Mouse (Mus musculus) brain, embryonic 14.5 days (tissue): ENCODE measurements around the gene Apoc1. TPM values are rescaled to one million over a fixed set of nuclear protein-coding genes. Genes with fewer than 3 reads are reported as not detected.
"Not testable (repeated sequence)": the region's sequence is repeated elsewhere in the genome, so short reads cannot be mapped to it uniquely, and the experiment has no call there.

ENCODE experiments used
- DNase-seq: peaks from one replicate; pipeline ENCODE4 v3.0.0-alpha.2; 2011; ENCODE audit warnings: low read depth
- CTCF ChIP-seq: fragments of 200-500 bp; IDR thresholded peaks from 2 replicates; pipeline ENCODE4 v1.5.1; 2012; ENCODE audit warnings: inconsistent platforms, mild to moderate bottlenecking, moderate library complexity, borderline replicate concordance; ENCODE audit not compliant: insufficient read depth, insufficient read length; ENCODE audit errors: extremely low read depth
- POLR2A ChIP-seq: fragments of 200-500 bp; IDR thresholded peaks from 2 replicates; pipeline ENCODE4 v1.6.1; 2012; ENCODE audit warnings: mild to moderate bottlenecking, inconsistent platforms, borderline replicate concordance; ENCODE audit not compliant: poor library complexity, insufficient read depth, insufficient read length, severe bottlenecking; ENCODE audit errors: extremely low read depth
- polyA plus RNA-seq: library from polyadenylated mRNA; depleted of rRNA; stranded (reverse); fragments of >200 nt; gene quantifications from 2 replicates; pipeline ENCODE4 v1.2.3, GENCODE M21; 2012

Gene Apoc1
- polyA plus RNA-seq, 1 experiment, result 2.0 TPM

DNA sequence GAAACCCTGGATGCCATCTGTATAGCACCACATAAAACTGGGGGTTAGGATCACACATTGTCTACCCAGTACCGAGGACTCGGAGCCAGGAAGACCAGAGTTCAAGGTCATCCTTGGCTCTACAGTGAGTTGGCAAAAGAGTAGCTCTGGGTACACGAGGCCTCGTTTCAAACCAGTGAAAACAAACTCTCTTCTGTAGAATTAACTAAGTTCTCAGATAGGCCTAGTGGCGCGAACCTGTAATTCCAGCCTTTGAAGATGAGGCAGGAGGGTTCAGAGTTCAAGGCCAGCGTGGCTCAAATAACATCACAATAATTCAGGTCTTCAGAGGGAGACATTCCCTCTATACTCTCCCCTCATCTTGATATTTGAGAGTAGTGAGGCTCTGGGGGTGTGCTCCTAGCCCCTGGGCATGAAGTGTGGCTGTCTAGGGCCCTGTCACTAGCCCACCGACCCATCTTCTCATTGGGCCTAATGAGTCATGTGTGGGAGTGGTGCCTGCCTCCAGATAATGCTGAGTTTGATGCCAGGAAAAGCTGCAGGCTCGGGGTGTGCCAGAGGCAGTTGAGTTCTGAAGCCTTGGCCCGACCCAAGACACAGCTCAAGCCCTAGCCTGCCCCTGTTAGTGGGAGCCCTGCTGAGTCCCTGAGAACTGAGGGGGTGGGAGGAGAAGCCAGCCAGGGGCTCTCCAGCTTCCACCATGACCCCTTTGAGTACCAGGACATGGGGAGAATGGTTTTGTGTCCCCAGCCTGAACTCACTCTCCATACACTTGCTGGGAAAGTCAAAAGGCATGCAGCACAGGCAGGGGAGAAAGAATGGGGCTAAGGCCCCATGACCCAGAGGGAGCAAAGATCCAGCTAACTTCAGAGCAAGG lies 2.1 kb upstream of the Apoc1 start:
- TF ChIP-seq POLR2A (no peak), CTCF (no peak)
- DNase-seq, result no peak

DNA sequence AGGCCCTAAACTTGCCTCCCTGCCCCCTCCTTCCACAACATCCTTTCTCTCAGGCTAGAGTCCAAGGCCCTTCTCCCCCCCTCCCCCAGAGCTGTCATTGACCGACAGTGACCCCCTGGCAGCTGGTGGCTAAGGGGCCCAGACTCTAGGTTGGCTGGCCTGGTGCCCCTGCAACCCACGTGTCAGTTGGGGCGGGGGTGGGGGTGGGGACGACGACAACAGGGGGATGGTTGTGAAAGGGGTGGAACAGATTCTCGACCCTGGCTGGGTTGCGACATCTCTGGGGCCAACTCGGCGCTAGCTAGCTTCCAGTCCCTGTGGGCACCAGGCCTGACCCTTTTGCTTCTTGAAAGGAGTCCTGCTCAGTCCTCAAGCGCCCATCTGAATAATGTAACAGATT lies 961 bp upstream of the Apoc1 start:
- no peak for TF ChIP-seq CTCF
- no peak for TF ChIP-seq POLR2A
- peak; percentile 27 for DNase-seq

DNA sequence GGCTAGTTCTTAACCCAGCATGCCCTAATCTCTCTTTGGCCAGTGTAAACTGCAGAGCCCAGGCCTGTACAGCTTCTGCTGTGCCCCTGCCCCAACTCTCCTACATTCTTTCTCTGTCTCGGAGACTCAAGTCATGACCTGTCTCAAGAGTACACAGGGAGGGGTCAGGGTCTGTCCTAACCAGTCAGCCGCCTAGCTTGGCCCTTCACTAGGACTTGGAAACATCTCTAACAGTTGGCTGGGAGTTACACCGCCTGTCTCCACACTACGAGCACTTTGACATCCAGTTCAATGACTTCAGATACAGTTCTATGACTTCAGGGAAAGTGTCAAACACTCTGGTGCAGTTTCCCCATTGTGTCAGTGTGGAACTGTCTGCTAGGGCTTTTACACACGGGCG lies 1.0 kb downstream of the Apoc1 start:
- TF ChIP-seq POLR2A, result no peak
- TF ChIP-seq CTCF, result no peak
- no peak for DNase-seq

DNA sequence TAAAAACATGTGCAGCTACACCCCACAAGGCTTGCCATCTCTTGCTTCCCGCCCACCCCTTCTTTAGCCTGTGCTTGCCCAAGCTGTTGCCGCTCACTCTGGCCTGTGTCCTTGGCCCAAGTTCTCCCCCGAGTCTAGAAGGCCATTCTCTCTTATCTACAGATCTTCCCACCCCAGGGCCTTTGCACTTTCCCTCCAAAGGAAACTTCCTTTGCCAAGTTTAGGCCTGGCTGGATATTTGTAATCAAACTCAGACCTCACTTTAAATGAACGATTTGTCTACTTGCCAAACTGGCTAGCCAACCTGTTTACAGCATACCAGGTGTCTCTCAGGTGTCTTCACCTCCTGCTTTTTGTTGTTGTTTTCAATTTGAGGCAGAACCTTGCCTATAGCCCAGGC lies 1.6 kb downstream of the Apoc1 start:
- DNase-seq, result no peak
- TF ChIP-seq CTCF, result no peak
- TF ChIP-seq POLR2A, result no peak

DNA sequence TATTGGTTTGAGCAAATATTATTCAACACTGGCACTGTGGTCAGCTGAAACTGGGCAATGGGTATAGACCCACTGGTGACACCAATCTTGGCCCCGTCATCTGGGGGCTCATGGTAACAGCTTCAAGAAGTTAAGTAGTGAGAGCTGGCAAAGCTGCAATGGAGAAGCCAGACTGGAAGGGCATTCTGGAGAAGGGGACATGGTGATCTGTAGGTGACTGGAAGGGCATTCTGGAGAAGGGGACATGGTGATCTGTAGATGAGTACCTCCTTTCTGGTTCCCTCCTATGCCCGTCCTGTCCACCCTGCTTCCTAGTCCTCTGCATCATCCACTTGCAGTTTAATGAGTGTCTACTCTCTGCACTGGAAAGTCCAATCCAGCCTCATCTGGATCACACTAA lies 3.8 kb downstream of the Apoc1 start:
- no peak for DNase-seq
- TF ChIP-seq POLR2A (no peak), CTCF (no peak)

DNA sequence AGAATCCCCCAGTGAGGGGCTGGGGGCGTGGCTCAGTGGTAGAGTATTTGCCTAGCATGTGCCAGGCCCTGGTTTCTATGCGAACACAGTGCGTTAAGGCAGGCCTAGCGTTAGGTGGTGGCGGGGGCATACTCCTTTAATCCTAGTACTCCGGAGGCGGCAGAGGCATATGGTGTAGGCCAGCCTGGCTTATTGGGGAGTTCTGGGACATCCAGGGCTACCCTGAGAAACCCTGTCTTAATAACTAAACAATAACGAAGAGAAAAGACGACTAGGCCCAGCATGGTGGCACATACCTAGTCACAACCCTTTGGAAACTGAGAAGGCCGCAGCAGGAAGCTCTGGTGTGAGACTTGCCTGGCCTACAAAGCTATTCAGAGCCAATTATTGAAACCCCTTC lies 4.4 kb downstream of the Apoc1 start:
- TF ChIP-seq CTCF (no peak), POLR2A (no peak)

DNA sequence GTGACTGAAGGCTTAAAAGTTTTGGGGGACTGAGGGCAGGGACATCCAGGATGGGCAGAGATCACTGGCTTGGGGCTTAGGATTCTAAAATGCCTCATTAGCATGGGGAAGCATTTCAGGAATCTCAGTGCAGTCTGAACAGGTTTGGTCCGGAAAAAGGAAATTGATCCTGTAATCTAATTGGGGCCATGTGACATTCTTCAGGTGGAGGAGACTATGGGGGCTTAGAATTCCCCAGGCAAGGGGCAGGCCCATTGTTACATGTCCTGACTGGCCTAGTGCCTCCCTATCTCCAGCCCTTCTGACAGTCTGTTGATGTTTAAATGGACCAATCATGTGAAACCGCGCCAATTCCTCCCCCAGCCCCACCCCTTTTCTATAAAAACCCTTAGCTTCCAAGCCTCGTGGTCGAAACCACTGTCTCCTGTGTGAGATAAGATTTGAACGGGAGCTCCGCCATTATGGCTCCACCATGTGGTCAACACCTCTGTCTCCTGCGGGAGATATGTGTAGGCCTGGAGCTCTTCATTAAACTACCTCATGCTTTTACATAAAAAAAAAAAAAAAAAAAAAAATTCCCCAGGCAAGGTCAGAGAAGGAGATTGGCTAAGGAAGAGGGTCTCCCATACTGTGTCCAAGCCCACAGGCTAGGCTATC lies 5.4 kb downstream of the Apoc1 start:
- DNase-seq, result not testable (repeated sequence)

More for the DNA sequence above, 4.4 kb downstream of the Apoc1 start:
- no peak for DNase-seq

DNA sequence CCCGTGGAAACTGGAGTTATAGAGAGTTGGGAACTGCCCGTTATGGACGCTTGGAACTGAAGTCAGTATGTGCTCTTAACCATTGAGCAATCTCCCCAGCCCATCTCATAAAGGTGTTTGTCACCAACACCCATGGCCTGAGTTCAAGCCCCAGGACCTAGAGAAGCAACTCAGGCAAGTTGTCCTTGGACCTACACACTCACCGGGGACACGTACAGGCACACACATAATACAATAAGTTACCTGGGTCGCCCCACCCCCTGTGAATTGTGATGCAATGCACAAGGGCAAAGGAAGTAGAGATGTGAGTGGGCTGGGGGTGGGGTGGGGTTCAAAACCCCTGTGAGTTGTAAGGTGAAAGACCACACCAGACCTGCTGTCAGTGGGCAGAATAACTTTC lies 5.9 kb downstream of the Apoc1 start:
- no peak for DNase-seq
- TF ChIP-seq POLR2A (no peak), CTCF (no peak)

DNA sequence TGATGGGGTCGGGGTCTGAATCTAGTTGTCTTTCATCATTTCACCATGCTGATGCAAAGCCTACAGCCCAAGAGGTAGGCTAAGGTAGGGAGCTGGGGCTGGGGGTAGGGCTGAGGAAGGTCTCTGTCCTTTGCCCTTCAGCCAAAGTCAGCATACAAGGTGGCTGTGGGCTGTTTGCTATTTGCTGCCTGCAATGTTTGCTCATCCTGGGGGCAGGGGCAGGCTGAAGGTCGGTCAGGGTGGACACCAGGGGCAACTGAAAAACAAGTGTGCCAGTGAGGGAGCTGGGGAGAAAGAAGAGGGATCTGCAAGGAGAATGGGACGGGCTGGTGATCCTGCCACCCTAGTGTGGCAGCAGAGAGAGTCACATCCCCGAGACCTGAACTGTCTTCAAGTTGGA lies 7.1 kb downstream of the Apoc1 start:
- no peak for TF ChIP-seq POLR2A
- no peak for TF ChIP-seq CTCF
- DNase-seq, result no peak

DNA sequence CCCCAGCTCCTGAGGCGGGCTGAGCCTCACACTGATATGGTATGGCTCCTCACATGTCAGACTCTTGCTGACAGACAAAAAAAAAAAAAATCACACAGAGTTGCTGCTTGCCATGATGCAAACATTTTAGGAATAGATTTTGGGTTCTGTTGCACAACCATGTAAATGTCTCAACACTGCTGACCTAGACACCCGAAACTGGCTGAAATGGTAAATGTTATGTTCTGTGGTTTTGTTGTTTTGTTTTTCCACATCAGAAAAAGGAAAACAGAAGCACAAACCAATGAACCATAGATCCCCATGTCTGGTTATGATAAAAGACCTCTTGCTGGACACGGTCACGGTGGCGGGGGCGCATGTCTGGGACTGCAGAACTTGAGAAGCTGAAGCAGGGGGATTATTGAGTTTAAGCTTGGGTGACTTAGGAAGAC lies 8.7 kb downstream of the Apoc1 start:
- TF ChIP-seq CTCF (no peak), POLR2A (no peak)
- no peak for DNase-seq

DNA sequence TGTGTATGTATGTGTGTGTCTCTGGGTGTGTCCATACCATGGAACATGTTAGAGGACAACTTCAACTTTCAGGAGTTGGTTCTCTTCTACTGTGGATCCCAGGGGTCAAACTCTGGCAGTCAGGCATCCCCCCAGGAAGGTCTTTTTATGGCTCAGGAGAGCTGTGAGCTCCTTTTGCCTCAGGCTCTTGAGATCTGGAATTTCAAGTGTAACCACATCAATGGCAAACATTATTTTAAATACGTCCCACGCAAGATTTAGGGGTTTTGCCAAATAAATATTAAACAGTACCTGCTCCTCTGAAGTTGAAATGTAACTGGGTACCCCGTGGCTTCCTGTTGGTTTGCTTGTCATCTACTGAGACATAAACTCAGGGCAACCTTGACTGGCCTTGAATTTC lies 9.5 kb downstream of the Apoc1 start:
- TF ChIP-seq CTCF, result no peak
- TF ChIP-seq POLR2A, result no peak
- no peak for DNase-seq

DNA sequence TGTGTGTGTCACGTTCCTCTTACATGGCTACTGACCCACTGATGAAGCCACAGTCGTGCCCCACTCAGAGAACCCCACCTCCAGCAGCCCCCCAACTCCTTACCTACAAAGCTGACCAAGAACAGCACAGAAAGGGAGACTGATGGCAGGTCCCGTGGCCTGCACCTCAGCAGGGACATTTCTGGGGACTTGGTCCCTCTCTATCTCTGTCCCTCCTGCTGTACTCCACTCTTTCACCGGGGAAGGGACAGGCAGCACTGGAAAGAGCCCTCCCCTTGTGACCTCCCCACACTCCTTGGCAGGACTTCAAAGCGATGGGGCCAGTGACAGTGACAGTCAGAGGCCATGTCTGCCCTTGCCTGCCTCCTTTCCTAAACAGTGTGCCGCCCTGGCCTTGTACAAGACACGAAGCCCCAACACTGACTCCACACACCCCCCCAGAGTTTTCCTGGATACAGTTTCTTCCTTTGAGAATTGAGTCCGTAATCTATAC lies 11.2 kb downstream of the Apoc1 start, which contains the start of the genes Gm44805 and Apoc4:
Gene Gm44805, minus strand, starts transcription at position 222 of the 493 bp plus-strand sequence.
Gene Apoc4, minus strand, starts transcription at position 278 of the 493 bp plus-strand sequence.
- TF ChIP-seq POLR2A, result no peak
- TF ChIP-seq CTCF, result no peak
- DNase-seq, result no peak
